Mouse (Mus musculus): Measurements from ENCODE around the gene Adamts12. TPM values are rescaled to one million over a fixed set of nuclear protein-coding genes. Genes with fewer than 3 reads are reported as not detected.

Gene Adamts12
- polyA plus RNA-seq, 1 experiment from 2014 or later, result 1.4 TPM

DNA sequence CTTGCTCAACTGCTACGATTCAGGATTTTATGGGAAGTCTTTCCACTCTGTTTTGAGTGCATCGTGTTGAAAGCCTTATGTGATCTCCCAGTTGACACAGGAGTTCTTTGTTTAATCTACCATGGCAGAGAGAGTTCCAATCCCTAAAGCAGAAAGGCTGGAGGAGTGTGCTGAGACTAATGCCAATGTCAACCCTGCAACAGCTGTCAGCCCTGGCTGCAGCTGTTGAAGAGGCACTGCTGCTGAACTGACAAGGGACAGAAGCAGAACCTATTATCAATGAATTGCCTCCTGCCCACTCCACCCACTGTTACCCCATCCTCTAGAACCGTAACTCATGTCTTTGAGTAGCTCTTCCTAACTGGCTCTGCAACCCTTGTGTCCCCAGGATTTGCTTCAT lies 101.3 kb downstream of the Adamts12 start:
- H3K4me1 ChIP-seq (replicated peaks; ENCODE audit: control insufficient read depth, insufficient read depth, low read length), result no peaks in the 10 kb centered on the region
- H3K27me3 ChIP-seq (replicated peaks; ENCODE audit: control insufficient read depth, insufficient read depth, low read length), result no peaks in the 10 kb centered on the region
- no peak for DNase-seq (ENCODE audit: low spot score)
- H3K36me3 ChIP-seq (ENCODE audit: control insufficient read depth, insufficient read depth, low read length), result no peaks in the 10 kb centered on the region
- no peak for ATAC-seq (replicated peaks; ENCODE audit: low FRiP score)
- H3K9ac ChIP-seq (ENCODE audit: low read depth, low read length), result no peak overlapping the region
- WGBS, result 60% methylated on average over 3 of the region's 3 CpGs
- H3K4me3 ChIP-seq (ENCODE audit: low read depth, low read length), result no peak overlapping the region
- no peak overlapping the region for H3K27ac ChIP-seq (ENCODE audit: low read depth, low read length)
- no peaks in the 10 kb centered on the region for H3K9me3 ChIP-seq (ENCODE audit: control insufficient read depth, low read length)
- no peak overlapping the region for H3K4me2 ChIP-seq

DNA sequence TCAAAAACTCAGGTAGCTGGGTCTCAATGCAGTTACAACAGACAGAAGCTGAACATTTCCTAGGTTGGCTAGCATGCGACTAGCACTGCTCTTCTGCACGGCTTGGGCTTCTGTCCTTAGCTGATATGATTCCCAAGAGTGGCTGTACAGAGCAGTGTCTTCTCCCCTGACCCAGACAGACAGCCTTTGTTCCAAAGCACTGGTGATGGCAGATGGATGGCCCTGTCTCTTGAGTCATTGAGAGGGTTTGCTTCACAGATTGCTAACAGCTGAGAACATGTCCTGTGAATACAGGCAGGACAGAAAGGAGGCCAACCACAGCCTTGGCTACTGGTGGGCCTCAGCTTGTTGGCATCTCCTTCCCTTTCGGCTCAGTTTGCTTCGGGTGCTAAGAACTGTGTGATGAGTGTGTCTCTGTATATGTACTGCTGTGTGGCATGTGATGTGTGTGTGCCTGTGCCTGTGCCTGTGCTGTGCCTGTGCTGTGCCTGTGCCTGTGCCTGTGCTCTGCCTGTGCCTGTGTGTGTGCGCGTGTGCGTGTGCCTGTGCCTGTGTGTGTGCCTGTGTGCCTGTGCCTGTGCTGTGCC lies 109.4 kb downstream of the Adamts12 start:
- 86% methylated on average over 7 of the region's 7 CpGs for WGBS
- H3K36me3 ChIP-seq (ENCODE audit: control insufficient read depth, insufficient read depth, low read length), result no peaks in the 10 kb centered on the region
- ATAC-seq (replicated peaks; ENCODE audit: low FRiP score), result no peak
- no peaks in the 10 kb centered on the region for H3K9me3 ChIP-seq (ENCODE audit: control insufficient read depth, low read length)
- no peak overlapping the region for H3K4me2 ChIP-seq
- H3K27ac ChIP-seq (ENCODE audit: low read depth, low read length), result no peak overlapping the region
- H3K27me3 ChIP-seq (replicated peaks; ENCODE audit: control insufficient read depth, insufficient read depth, low read length), result no peaks in the 10 kb centered on the region
- DNase-seq (ENCODE audit: low spot score), result no peak
- H3K4me3 ChIP-seq (ENCODE audit: low read depth, low read length), result no peak overlapping the region
- no peak overlapping the region for H3K9ac ChIP-seq (ENCODE audit: low read depth, low read length)
- H3K4me1 ChIP-seq (replicated peaks; ENCODE audit: control insufficient read depth, insufficient read depth, low read length), result no peaks in the 10 kb centered on the region

- no peak overlapping the region for H3K4me2 ChIP-seq
- no peak overlapping the region for H3K9ac ChIP-seq (ENCODE audit: low read depth, low read length)
- no peaks in the 10 kb centered on the region for H3K9me3 ChIP-seq (ENCODE audit: control insufficient read depth, low read length)
- WGBS, result 84% methylated on average over 13 of the region's 13 CpGs
- no peak overlapping the region for H3K4me3 ChIP-seq (ENCODE audit: low read depth, low read length)
- ATAC-seq (replicated peaks; ENCODE audit: low FRiP score), result no peak
- H3K36me3 ChIP-seq (ENCODE audit: control insufficient read depth, insufficient read depth, low read length), result no peaks in the 10 kb centered on the region
- H3K4me1 ChIP-seq (replicated peaks; ENCODE audit: control insufficient read depth, insufficient read depth, low read length), result no peaks in the 10 kb centered on the region
- no peaks in the 10 kb centered on the region for H3K27me3 ChIP-seq (replicated peaks; ENCODE audit: control insufficient read depth, insufficient read depth, low read length)
- no peak for DNase-seq (ENCODE audit: low spot score)
- no peak overlapping the region for H3K27ac ChIP-seq (ENCODE audit: low read depth, low read length)
Measured at GRCm38 (mm10) chr15:11174842-11175241, 110.3 kb downstream of the Adamts12 start.

GRCm38 (mm10) chr15:11177448-11177847 lies 112.9 kb downstream of the Adamts12 start:
- no peak for ATAC-seq (replicated peaks; ENCODE audit: low FRiP score)

GRCm38 (mm10) chr15:11179751-11180169 lies 115.2 kb downstream of the Adamts12 start:
- 74% methylated on average over 2 of the region's 2 CpGs for WGBS
- Histone ChIP-seq H3K9ac (ENCODE audit: low read depth, low read length) (no peak overlapping the region), H3K27me3 (replicated peaks; ENCODE audit: control insufficient read depth, insufficient read depth, low read length) (no peaks in the 10 kb centered on the region), H3K4me2 (no peak overlapping the region), H3K4me3 (ENCODE audit: low read depth, low read length) (no peak overlapping the region), H3K9me3 (ENCODE audit: control insufficient read depth, low read length) (no peaks in the 10 kb centered on the region), H3K36me3 (ENCODE audit: control insufficient read depth, insufficient read depth, low read length) (no peaks in the 10 kb centered on the region), H3K27ac (ENCODE audit: low read depth, low read length) (no peak overlapping the region), H3K4me1 (replicated peaks; ENCODE audit: control insufficient read depth, insufficient read depth, low read length) (no peaks in the 10 kb centered on the region)
- ATAC-seq (replicated peaks; ENCODE audit: low FRiP score) (no peak), DNase-seq (ENCODE audit: low spot score) (no peak)

More at GRCm38 (mm10) chr15:11177448-11177847, 112.9 kb downstream of the Adamts12 start:
- no peak for DNase-seq (ENCODE audit: low spot score)
- Histone ChIP-seq H3K9me3 (ENCODE audit: control insufficient read depth, low read length) (no peaks in the 10 kb centered on the region), H3K9ac (ENCODE audit: low read depth, low read length) (no peak overlapping the region), H3K27me3 (replicated peaks; ENCODE audit: control insufficient read depth, insufficient read depth, low read length) (no peaks in the 10 kb centered on the region), H3K4me3 (ENCODE audit: low read depth, low read length) (no peak overlapping the region), H3K4me2 (no peak overlapping the region), H3K4me1 (replicated peaks; ENCODE audit: control insufficient read depth, insufficient read depth, low read length) (no peaks in the 10 kb centered on the region), H3K36me3 (ENCODE audit: control insufficient read depth, insufficient read depth, low read length) (no peaks in the 10 kb centered on the region), H3K27ac (ENCODE audit: low read depth, low read length) (no peak overlapping the region)
- 67% methylated on average over 9 of the region's 9 CpGs for WGBS

DNA sequence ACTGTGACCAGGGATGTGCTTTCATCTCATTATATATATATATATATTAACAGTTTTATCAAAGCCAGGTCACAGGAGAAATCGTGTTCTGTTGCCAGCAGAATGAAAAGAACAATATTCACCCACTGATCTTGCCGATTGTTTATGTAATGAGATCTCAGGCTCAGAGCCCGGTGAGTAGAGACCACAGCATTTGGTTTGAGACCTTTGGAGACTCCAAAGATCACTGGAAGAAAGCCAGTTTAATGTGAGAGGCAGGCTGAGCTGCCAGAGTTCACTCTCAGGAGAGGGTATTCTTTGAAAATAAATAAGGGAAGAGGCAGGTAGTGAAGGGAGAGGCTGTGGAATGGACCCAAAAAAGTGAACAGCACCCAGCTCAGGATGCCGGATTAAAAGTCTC lies 122.1 kb downstream of the Adamts12 start:
- Histone ChIP-seq H3K9me3 (ENCODE audit: control insufficient read depth, low read length) (no peaks in the 10 kb centered on the region), H3K27ac (ENCODE audit: low read depth, low read length) (no peak overlapping the region), H3K9ac (ENCODE audit: low read depth, low read length) (no peak overlapping the region), H3K4me1 (replicated peaks; ENCODE audit: control insufficient read depth, insufficient read depth, low read length) (no peaks in the 10 kb centered on the region), H3K4me2 (no peak overlapping the region), H3K4me3 (ENCODE audit: low read depth, low read length) (no peak overlapping the region), H3K36me3 (ENCODE audit: control insufficient read depth, insufficient read depth, low read length) (no peaks in the 10 kb centered on the region), H3K27me3 (replicated peaks; ENCODE audit: control insufficient read depth, insufficient read depth, low read length) (no peaks in the 10 kb centered on the region)
- 74% methylated on average over 4 of the region's 4 CpGs for WGBS
- no peak for DNase-seq (ENCODE audit: low spot score)
- no peak for ATAC-seq (replicated peaks; ENCODE audit: low FRiP score)

DNA sequence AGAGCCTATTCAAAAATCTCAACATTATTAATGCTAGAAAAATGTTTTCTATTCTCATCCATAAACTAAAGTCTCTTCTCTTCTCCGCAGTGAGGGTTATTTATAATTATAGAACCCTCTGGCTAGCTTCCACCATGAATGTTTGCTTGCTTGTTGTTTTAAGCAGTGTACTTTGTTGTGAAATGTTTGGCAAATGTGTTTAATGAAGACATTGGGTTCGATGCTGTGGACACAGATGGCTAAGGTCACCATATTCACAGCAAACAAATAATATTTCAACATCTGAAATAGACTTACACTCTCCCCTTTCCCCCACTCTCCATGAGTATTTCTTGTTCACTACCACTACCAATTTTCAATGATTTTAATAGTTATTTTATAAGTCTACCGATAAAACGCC lies 125.9 kb downstream of the Adamts12 start:
- Histone ChIP-seq H3K27ac (ENCODE audit: low read depth, low read length) (no peak overlapping the region), H3K4me2 (no peak overlapping the region), H3K9ac (ENCODE audit: low read depth, low read length) (no peak overlapping the region), H3K36me3 (ENCODE audit: control insufficient read depth, insufficient read depth, low read length) (no peaks in the 10 kb centered on the region), H3K4me3 (ENCODE audit: low read depth, low read length) (no peak overlapping the region), H3K27me3 (replicated peaks; ENCODE audit: control insufficient read depth, insufficient read depth, low read length) (no peaks in the 10 kb centered on the region), H3K4me1 (replicated peaks; ENCODE audit: control insufficient read depth, insufficient read depth, low read length) (no peaks in the 10 kb centered on the region), H3K9me3 (ENCODE audit: control insufficient read depth, low read length) (no peaks in the 10 kb centered on the region)
- DNase-seq (ENCODE audit: low spot score), result no peak
- no peak for ATAC-seq (replicated peaks; ENCODE audit: low FRiP score)
- 80% methylated on average over 4 of the region's 4 CpGs for WGBS

- 71% methylated on average over 2 of the region's 2 CpGs for WGBS
- H3K27me3 ChIP-seq (replicated peaks; ENCODE audit: control insufficient read depth, insufficient read depth, low read length), result no peaks in the 10 kb centered on the region
- H3K9me3 ChIP-seq (ENCODE audit: control insufficient read depth, low read length), result no peaks in the 10 kb centered on the region
- H3K36me3 ChIP-seq (ENCODE audit: control insufficient read depth, insufficient read depth, low read length), result no peaks in the 10 kb centered on the region
- no peak overlapping the region for H3K27ac ChIP-seq (ENCODE audit: low read depth, low read length)
- ATAC-seq (replicated peaks; ENCODE audit: low FRiP score) (no peak), DNase-seq (ENCODE audit: low spot score) (no peak)
- H3K9ac ChIP-seq (ENCODE audit: low read depth, low read length), result no peak overlapping the region
- H3K4me2 ChIP-seq, result no peak overlapping the region
- H3K4me3 ChIP-seq (ENCODE audit: low read depth, low read length), result no peak overlapping the region
- no peaks in the 10 kb centered on the region for H3K4me1 ChIP-seq (replicated peaks; ENCODE audit: control insufficient read depth, insufficient read depth, low read length)
Measured at GRCm38 (mm10) chr15:11192762-11193161, 128.2 kb downstream of the Adamts12 start.

DNA sequence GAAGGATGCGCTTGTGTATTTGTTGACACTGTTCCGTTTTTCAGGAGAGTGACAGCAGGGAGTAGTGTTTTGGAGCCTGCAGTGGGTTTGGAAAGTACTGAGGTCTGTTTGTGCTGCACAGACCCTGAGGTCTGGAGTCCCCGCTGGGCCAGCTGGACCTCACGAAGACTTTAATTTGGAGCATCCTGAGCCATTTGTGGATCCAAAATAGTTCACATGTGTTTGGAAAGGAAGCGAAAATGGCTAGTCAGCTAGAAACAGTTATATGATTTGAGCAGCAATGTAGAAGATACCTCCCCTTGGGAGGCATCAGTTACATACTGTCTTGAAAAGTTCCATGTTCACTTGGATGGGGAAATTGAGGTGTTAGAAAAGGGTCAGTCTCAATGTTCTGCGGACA lies 132.5 kb downstream of the Adamts12 start:
- H3K36me3 ChIP-seq (ENCODE audit: control insufficient read depth, insufficient read depth, low read length), result no peaks in the 10 kb centered on the region
- no peak overlapping the region for H3K27ac ChIP-seq (ENCODE audit: low read depth, low read length)
- H3K27me3 ChIP-seq (replicated peaks; ENCODE audit: control insufficient read depth, insufficient read depth, low read length), result no peaks in the 10 kb centered on the region
- ATAC-seq (replicated peaks; ENCODE audit: low FRiP score), result no peak
- WGBS, result 82% methylated on average over 6 of the region's 6 CpGs
- H3K4me1 ChIP-seq (replicated peaks; ENCODE audit: control insufficient read depth, insufficient read depth, low read length), result no peaks in the 10 kb centered on the region
- no peak for DNase-seq (ENCODE audit: low spot score)
- H3K9ac ChIP-seq (ENCODE audit: low read depth, low read length), result no peak overlapping the region
- no peak overlapping the region for H3K4me3 ChIP-seq (ENCODE audit: low read depth, low read length)
- no peak overlapping the region for H3K4me2 ChIP-seq
- H3K9me3 ChIP-seq (ENCODE audit: control insufficient read depth, low read length), result no peaks in the 10 kb centered on the region
